Mouse (Mus musculus) mouse embryonic stem cell (cell line): Measurements from ENCODE around the gene Olfr223.
"Not testable (repeated sequence)": the region's sequence is repeated elsewhere in the genome, so short reads cannot be mapped to it uniquely, and the experiment has no call there.

Source experiments
- in situ Hi-C, 2 experiments: fragments of 300-500 bp; cut with MboI; formaldehyde crosslinking; loops; 1 replicate in 1 of 2; 3 replicates in 1 of 2; pipeline ENCODE4 v1.14.3; 2019 to 2020; ENCODE audit warnings: low sequenced_read_pairs in 2 of 2, low pct_unique_long_range_greater_than_20kb in 1 of 2, mixed read lengths in 1 of 2; ENCODE audit not compliant: unreplicated experiment in 1 of 2

The Olfr223 gene

DNA sequence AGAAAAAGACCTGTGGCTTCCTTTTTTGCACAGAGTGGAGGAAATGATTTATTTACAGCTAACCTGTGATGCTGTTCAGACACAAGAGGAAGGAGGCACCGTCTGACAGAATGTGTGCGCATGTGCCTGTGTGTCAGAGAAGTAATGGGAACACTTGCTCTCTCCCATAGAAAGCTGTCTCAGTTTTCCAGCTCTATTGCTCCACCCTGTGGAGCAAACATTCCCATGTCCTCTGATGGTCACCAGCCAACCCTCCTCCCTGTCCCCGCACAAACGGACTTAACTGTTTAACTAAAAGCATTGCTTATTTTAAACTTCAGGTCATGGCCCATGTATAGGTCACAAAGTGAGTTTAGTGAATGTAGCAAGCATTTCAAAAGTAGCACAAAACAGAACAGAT is 21.0 kb upstream of the Olfr223 start:
- in situ Hi-C loops: no loop called here

DNA sequence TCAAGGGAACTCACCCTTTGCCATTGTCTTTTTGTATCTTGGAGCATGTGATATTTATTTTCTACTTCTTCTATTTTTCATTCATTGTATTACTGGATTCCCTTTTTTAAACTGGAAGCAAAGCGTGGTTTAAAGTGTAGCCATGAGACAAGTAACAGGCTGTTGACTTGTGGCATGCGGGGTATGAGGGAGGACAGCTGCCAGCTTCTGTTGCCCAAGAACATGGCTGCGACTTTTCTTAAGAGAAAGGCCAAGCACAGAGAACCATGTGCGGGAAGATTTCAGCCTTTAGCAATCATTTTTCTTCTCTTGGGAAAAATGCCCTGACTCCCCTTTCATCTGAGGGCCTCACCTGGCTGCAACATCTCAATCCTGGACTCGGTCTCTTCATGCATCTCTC is 18.6 kb upstream of the Olfr223 start:
- in situ Hi-C loops: no loop called here

DNA sequence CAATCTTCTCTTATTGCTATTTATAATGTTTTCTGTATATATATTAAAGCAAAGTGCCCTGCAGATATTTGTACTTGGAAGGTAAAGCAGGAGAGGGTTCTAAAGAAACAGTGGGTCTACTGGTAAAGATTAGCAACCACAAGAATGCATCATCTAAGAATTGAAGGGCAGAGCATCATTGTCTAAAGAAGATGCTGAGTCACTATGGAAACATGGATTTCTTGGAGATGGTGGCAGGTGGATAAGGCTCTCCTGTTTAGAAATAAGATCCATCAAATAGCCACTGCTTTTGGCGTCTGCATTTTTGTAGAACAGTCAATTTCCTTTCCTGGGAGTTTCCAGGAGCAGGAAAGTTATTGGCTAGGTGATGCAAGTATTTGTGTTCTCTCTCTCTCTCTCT is 9.2 kb upstream of the Olfr223 start:
- in situ Hi-C loops: no loop called here

DNA sequence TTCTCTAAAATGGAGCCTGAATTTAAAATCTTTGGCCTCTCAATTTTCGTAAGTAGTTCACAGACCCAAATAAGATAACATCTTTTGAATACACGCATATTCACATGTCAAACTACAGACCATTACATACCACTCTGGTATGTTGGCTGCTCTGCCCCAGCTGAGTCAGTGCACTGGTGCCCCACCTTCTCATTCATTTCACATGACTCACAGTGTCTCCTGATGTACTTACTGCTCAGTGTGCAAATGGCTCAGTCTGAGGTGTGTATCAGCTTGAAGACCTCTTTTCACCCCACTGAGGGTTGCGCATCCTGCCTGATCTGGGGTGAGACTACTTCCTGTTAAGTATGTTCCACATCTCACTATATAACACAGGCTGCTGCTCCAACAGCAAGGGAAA is 7.8 kb upstream of the Olfr223 start:
- in situ Hi-C loops: no loop called here

DNA sequence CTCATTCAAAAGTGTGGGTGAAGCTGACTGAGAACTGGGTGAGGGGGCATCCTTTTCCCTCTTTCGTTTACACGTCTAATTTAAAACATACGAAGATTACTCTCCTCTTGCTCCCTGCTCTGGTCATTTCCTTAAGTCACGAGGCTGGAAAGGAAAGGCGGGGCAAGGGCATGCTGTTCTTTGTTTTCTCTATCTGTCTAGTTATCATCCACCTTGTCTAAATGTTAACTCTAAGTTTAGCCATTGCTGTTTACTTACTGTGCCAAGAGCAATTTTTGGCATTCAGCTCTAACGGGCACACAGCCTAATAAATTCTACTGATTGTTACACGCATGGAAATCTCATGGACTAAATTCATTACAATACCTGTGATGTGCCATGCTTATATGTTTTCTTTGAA is 6.1 kb upstream of the Olfr223 start:
- in situ Hi-C loops: no loop called here

DNA sequence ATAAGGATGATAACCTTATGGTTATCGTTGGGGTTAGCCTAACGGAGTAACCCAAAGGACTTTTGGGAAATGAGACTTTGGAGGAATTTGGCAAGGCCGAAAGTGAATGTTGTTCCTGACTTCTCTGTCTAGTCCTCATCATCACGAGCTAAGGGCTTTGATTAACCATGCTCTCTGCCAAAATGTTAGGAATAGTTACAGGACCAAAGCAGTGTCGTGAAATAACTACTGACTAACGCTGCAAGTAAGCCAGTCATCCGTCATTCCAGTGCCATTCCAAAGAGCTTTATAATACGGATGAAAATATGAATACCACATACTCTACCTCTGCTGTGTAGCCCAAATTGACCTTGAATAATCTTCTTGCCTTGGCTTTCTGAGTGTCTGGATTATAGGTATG is 3.9 kb upstream of the Olfr223 start:
- in situ Hi-C loops: no loop called here

DNA sequence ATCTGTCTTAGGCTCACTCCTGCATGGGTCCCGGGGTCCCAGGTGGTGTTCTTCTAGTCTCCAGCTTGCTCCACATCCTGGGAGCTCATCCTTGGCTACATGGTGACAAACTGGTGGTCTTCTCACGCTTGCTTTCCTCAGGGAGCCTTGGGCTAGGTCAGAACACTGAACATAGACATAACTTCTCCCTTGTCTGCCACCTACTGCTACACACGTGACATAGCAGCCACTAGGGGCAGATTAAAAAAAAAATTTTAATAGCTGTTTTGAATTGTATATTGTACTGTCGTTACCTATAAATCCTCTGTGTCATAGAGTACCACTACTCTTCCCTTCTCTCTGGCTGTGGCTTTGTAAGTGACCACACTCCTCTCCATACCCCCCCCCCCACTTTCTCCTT is 3.0 kb upstream of the Olfr223 start:
- in situ Hi-C loops: no loop called here

DNA sequence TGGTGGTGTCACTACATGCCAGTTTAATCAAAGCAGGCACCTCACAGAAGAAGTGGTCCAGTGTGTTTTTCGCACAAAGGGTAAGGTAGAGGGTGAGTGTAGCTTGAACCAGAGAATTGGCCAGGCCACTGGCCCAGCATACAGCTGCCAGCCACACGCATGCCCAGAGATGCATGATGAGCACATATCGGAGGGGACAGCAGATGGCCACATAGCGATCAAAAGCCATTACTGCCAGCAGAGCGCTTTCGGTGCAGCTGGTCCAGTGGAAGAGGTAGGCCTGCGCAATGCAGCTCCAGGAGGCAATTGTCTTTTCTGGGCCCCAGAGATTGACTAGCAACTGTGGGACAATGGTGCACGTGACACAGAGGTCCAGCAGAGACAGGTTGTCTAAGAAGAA is 3.6 kb downstream of the Olfr223 start:
- in situ Hi-C loops: no loop called here

DNA sequence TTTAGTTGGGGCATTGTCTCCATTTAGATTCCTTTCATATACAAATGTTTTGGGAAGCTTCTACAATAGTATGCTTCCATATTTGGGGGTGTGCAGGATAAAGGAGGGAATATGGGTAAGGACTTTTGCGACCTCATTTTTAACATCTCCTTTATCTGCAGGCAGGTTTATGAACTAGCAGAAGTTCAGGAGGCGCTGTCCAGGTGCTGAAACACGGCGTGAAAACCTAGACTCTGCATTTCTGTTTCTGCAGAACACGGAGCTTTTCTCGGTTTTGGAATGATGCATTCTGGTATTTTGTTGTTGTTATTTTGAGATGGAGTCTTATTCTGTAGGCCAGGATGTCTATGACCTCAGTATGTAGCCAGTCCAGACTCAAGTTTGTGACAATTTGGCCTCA is 8.6 kb downstream of the Olfr223 start:
- in situ Hi-C loops: no loop called here

DNA sequence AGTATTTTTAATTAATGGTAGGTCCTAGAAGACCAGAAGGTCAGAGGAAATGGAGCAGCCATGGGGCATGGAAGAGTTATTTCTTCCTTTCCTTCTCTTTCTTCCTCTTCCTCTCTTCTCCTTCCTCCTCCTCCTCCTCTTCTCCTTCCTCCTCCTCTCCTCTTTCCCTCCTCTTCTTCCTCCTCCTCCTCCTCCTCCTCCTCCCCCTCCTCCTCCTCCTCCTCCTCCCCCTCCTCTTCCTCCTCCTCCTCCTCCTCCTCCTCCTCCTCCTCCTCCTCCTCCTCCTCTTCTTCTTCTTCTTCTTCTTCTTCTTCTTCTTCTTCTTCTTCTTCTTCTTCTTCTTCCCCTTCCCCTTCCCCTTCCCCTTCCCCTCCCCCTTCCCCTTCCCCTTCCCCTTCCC is 17.0 kb downstream of the Olfr223 start, which contains the start of gene Olfr222:
Gene Olfr222 (minus strand): TSS at position 101 of the 400 bp plus-strand sequence.
- in situ Hi-C loops: not testable (repeated sequence)

DNA sequence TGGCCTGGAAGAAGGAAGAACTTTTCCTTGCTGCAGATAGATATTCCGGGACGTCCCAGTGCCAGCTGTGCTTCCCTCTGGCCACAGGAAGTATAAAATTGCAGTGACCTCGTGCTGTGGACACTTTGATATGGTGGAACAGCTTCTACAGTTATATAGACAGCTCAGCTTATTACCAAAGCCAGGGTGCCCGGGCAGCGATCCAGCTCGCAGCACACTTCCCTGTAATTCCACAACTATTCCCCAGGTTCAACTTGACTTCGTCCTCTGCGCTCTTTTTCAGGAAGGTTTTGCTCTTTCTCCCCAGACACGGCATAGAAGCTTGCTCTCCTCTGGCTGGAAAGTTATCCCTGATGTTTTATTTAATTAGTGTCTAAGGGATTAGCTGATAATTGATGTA is 17.4 kb downstream of the Olfr223 start:
- in situ Hi-C loops: no loop called here

DNA sequence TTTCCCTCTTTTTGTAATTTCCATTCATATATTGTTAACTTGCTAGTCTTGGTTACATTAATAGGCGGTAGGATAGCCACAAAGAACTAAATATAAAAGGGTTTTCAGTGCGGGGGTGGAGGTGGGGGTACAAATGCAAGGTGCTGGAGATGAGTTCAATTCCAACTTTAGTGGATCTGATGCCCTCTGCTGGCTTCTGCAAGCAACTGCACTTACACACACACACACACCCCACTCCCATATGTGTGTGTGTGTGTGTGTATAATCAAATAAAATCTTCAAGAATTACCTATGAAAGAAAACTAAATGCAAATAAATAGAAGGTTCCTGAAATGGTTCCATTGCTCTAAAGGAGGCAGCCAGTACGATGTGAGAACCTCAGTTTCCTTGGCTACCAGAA is 23.8 kb downstream of the Olfr223 start:
- in situ Hi-C loops: no loop called here

DNA sequence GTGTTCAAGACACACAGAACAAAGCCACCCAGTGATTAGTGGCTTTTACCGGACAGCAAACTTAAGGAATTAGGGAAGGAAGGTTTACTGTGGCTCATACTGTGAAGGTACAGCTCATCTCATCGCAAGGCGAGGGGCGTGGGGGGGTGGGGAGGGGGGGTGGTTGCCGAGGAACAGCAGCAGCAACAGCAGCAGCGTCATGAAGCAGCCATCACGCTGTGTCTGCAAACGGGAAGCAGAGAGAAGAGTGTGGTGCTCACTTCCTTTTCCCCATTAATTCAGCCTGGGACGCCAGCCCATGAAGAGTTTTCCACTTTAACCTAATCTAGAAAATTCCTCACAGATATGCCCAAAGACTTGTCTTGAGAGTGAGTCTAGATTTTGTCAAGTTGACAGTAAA is 30.3 kb downstream of the Olfr223 start:
- in situ Hi-C loops: no loop called here

DNA sequence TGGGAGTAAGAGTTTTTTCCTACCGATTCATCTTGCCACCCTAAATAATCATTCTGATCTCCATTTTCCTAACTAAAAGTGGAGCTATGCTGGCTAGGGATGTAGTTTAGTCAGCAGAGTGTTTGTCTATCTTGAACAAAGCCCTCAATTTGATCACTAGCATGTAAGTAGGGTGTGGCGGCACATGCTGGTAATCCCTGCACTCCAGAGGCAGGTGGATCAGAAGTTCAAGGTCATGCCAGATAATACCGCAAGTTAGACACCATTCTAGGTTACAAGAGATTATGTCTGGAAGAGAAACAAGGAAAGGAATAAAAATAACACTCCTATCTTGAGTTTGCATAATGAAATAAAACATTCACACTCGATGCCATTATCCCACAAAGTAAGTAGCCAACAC is 30.8 kb downstream of the Olfr223 start:
- in situ Hi-C loops: no loop called here

DNA sequence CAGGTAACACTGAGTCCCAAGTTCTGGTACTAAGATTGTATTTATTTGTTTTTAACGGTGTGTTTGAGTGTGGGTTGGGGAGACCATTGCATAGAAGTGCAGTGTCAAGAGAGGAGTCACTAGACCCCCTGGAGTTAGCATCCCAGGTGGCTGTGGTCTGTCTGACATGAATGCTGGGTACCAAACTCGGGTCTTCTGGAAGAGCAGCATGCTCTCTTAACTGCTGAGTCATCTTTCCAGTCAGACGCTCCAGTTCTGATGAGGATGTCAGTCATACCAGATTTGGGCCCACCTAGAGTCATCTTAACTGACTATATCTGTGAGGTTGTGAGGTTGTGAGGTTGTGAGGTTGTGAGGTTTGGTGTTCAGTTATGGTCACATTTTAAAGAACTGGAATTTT is 32.2 kb downstream of the Olfr223 start:
- in situ Hi-C loops: no loop called here

DNA sequence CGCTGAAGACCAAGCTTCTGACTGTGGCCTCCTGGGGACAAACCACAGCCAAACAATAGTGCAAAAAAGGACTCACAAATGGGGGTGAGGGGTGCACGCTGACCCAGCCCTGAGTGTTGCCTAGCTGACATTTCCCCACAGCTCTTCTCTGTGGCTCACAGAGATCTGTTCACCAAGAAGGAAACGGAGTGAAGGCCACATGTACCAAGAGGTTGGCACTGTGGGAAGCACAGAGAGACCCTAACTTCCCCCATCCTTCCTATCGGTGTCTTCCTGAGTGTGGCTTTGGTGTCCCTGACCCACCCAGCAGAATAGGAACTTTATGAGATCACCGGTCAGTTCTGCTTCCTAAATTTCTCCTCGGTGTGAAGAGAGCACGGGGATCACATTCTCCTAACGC is 38.6 kb downstream of the Olfr223 start:
- in situ Hi-C loops: no loop called here

DNA sequence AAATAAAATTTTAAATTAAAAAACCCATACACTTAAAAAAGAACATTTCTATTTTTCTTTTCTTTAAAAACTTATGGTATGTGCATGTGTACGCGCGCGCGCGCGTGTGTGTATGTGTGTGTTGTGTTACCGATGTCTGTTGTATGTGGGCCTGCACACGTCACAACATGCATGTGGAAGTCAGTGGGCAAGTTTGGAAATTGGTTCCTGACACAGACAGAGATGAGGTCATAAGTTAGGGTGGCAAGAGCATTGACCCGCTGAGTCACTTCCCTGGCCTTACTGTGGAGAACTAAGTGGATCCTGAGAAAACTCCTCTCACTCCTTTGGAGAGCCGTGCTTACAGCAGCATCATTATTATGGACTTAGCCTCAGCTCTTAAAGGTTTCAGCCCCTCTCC is 39.0 kb downstream of the Olfr223 start:
- in situ Hi-C loops: no loop called here

DNA sequence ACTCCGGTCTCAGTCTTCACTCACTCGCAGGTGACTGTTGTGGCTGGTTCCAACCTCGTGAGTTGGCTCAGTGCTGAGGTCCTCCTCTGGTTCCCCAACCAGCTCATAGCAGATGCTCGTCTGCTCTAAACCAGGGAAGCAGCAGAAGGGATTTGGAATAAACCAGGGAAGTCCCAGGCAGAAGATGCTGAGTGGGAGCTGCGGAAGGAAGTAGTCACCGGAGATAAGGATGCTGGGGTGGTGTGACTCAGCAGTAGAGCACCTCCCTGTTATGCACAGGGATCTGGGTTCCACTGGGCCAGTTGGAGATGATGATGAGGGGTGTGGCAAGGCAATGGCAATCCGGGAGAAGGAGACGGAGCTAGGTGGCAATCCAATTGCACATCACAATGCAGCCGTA is 49.1 kb downstream of the Olfr223 start:
- in situ Hi-C loops: no loop called here

DNA sequence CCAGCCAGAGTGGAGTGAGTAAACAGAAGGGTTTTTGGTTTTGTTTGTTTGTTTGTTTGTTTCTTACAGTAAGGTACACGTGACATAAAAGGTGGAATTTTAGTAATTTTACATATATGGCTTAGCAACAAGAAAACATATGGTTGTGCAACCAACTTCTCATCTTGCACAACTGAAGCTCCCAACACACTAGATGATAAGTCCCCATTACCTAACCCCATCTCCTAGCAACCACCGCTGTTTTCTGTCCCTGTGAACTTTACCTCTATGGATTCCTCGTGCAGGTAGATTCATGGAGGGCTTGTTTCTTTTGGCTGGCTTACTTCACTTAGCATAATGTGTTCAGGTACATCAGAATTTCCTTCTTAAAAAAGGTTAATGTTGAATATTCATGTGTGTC is 49.7 kb downstream of the Olfr223 start:
- in situ Hi-C loops: no loop called here

DNA sequence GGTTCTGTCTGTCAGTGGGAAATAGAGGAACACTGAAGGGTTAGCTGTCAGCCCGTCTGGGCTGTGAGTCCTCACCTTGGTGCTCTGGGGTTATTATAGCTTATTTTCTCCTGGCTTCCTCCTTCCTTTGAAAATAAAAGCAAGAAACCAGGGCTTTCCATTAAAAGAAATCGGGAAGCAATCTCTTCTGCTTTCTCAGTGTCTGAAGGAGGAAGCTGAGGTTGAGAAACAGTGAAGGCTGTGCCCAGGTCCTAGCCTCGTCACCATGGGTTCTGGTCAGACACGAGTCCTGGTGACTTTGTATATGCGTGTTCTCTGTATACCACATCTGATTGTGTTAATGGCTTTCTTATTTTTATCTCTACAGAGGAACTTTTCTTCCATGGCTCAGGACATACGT is 50.6 kb downstream of the Olfr223 start:
- in situ Hi-C loops: no loop called here

DNA sequence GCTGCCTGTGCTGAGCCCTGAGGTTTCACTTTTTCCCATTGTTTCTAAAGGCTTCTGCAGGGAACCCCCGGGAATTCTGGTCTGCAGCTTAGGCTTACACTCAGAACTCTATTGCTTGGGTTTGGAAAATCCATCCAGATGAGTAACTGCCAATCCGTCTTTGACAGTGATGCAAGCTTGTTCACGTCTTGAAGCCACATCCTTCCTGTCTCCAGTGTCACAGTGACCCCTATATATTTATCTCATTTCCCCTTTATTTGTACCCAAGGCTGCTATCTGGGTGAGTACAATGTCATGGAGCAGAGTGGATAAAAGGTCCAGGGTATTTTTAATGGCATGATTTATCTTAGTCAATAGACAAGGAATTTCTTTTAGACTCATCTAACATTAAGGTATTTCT is 51.8 kb downstream of the Olfr223 start, which contains the start of gene Nlrp3:
Gene Nlrp3 (plus strand): TSS at position 245 of the 400 bp plus-strand sequence.
- in situ Hi-C loops: no loop called here
